Mouse (Mus musculus) heart, adult 2 months (tissue): ENCODE results near the gene Pdzd2.

Experiments
- CTCF ChIP-seq: fragments of 200-600 bp; IDR thresholded peaks from 2 replicates; pipeline ENCODE4 v1.8.1; 2022; ENCODE audit warnings: antibody characterized with exemption, mild to moderate bottlenecking, moderate library complexity
- EP300 ChIP-seq: fragments of 200-500 bp; IDR thresholded peaks from 2 replicates; pipeline ENCODE4 v1.6.1; 2011; ENCODE audit warnings: low read depth, low read length, control low read depth; ENCODE audit not compliant: insufficient read depth
- POLR2A ChIP-seq: fragments of 200-500 bp; IDR thresholded peaks from 2 replicates; pipeline ENCODE4 v1.6.1; 2011; ENCODE audit warnings: mild to moderate bottlenecking, low read depth, low read length, control low read depth; ENCODE audit not compliant: insufficient read depth

DNA sequence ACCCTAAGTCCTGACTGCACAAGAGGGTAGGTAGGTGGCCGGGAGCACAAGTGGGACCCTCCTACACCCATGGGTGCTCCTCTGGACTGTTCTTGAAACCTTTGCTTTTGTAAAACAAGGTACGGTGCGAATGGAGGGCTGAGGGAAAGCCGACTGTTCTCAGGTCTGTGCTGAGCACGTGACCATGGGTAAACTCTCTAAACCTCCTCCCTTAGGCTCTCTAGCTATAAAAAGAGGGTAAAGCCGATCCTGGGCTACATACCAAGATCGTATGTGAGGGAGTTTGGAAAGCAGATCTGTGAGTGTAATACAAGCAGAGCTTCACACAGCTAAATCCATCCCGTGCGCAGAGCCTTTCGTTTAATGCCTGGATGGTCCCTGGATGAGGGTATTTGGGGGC is 23.4 kb upstream of the Pdzd2 start:
- no peak for TF ChIP-seq CTCF
- no peak for TF ChIP-seq EP300
- TF ChIP-seq POLR2A: no peak
